Mouse (Mus musculus) kidney, embryonic 16.5 days (tissue): ENCODE measurements around the gene Tmem119. TPM values are rescaled to one million over a fixed set of nuclear protein-coding genes. Genes with fewer than 3 reads are reported as not detected.
A peak's percentile ranks its signal among the peaks of the same experiment; 100 is the strongest.
"Not testable (repeated sequence)": the region's sequence is repeated elsewhere in the genome, so short reads cannot be mapped to it uniquely, and the experiment has no call there.

ENCODE experiments used
- ATAC-seq: fragments of 200-750 bp; cut with Nextera tagmentation; 2 replicates; pipeline ENCODE4 v1.8.0; 2017; ENCODE audit warnings: moderate TSS enrichment; ENCODE audit not compliant: low FRiP score, low TSS enrichment
- H3K27ac ChIP-seq: fragments of 300-500 bp; sonication (generic); 2 replicates; pipeline ENCODE4 v1.5.1; 2014; ENCODE audit warnings: low read length
- H3K27me3 ChIP-seq: fragments of 300-500 bp; sonication (generic); 2 replicates; pipeline ENCODE4 v1.6.1; 2014; ENCODE audit warnings: low read length, control low read depth, mixed read lengths; ENCODE audit not compliant: insufficient read depth
- H3K36me3 ChIP-seq: fragments of 300-500 bp; sonication (generic); 2 replicates; pipeline ENCODE4 v1.6.1; 2014; ENCODE audit warnings: low read length, control low read depth, mixed read lengths; ENCODE audit not compliant: insufficient read depth
- H3K4me1 ChIP-seq: fragments of 300-500 bp; sonication (generic); 2 replicates; pipeline ENCODE4 v1.6.1; 2014; ENCODE audit warnings: low read length, control low read depth, mixed read lengths; ENCODE audit not compliant: insufficient read depth
- H3K4me2 ChIP-seq: fragments of 300-500 bp; sonication (generic); replicated peaks from 2 replicates; pipeline ENCODE4 v1.6.1; 2014; ENCODE audit warnings: low read depth, low read length
- H3K4me3 ChIP-seq: fragments of 300-500 bp; sonication (generic); 2 replicates; pipeline ENCODE4 v1.5.1; 2014; ENCODE audit warnings: mild to moderate bottlenecking, low read length
- H3K9ac ChIP-seq: fragments of 300-500 bp; sonication (generic); replicated peaks from 2 replicates; pipeline ENCODE4 v1.6.1; 2014; ENCODE audit warnings: low read length
- H3K9me3 ChIP-seq: fragments of 300-500 bp; sonication (generic); 2 replicates; pipeline ENCODE4 v1.6.1; 2016; ENCODE audit warnings: low read length, control low read depth
- WGBS: fragments of 180-500 bp; shearing (Covaris S2); extraction: QIAGEN DNeasy Blood & Tissue Kit; methylation state at CpG from one replicate; pipeline ENCODE4 v1.1.7; 2014; 5-methylcytosine and 5-hydroxymethylcytosine counted together
- polyA plus RNA-seq: library from polyadenylated mRNA; unstranded; fragments of >200 nt; fragmentation: Nextera tagmentation; extraction: Ambion mirVana; gene quantifications from 2 replicates; pipeline ENCODE4 v1.2.1, GENCODE M21; 2015

The Tmem119 gene
- polyA plus RNA-seq, 1 experiment from 2014 or later, result 51.7 TPM

DNA sequence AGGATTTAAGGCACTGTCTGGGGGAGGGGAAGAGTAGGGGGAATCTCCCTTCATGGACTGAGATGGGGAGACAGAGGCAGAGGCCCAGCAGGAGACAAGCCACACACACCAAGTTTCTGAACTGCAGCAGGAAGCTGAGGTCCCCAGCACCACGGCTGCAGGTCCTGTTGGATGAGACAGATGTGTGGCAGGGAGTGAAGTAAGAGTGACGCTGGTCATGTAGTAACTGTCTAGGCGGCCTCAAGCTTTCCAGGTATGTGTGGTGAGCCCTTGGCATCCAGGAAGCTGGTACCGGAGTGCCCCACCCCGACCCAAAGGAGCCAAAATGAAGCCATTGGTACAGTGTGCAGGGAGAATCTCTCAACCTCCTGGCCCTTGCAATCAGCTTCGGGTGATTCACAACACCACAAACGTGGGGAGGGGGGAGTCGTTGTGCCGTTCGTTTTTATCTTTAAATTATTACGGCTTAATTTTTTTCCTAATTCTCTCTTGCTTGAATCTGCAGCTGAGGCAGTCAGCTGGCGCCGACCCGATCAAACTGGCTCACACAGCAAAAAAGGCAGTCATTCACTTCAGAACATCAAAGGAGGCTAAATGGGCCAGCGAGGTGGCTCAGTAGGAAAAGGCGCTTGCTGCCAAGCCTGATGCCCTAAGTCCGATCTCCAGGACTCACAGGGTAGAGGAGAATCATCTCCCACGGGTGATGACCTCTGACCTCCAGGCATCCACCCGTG, 3.0 kb downstream of the Tmem119 start:
- H3K4me2 ChIP-seq, result peak overlapping the region; percentile 48
- peak overlapping the region; percentile 47 for H3K9ac ChIP-seq
- ATAC-seq, result no peak
- H3K4me3 ChIP-seq, result peak overlapping the region; percentile 18; the same call in 1 of the 2 replicates
- H3K27me3 ChIP-seq, result no peaks in the 10 kb centered on the region
- WGBS, result 16% methylated on average over 19 of the region's 19 CpGs
- H3K9me3 ChIP-seq, result no peaks in the 10 kb centered on the region
- H3K27ac ChIP-seq, result peak overlapping the region; percentile 39
- H3K4me1 ChIP-seq, result peaks cover 48% of the 10 kb centered on the region
- 0 out of 2 replicates have a peak, but pooled peaks cover 3% of the 10 kb centered on the region for H3K36me3 ChIP-seq

DNA sequence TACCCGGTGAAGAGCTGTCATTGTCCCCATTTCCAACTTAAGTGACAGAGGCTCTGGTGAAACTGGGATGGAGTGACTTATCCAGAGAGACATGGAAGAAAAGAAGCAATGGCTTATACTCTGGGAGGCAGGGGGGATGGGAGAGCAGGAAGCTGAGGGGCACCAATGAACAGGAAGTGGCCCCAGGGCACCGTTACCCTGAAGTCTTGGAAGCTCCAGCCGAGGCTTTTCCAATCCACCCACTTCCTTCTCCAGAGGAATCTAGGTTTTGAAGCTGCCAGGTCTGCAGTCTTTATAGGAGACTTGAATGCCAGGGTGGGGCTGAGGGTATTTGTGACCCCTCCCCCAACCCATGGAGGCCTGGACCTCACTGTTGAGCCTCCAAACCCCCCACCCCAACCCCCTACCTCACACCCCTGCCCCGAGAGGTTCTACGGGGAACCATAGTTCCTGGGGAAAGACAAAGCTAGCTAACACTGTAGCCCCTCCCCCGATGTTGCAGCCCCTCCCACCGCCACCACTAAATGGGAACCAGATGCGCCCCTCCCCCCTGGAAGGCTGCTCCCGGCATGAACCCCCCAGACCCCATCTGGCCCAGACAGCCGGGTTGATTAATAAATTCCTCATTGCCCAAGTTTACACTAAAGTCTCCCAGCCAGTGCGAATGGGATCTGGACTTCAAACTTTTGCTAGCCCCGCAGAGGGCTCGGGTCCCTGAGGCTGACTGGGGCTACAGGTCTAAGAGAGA, 3.7 kb downstream of the Tmem119 start:
- H3K9ac ChIP-seq, result peak overlapping the region; percentile 47
- ATAC-seq, result 0 out of 2 replicates have a peak, but pooled peaks have one; percentile 18
- H3K4me1 ChIP-seq, result peaks cover 56% of the 10 kb centered on the region

DNA sequence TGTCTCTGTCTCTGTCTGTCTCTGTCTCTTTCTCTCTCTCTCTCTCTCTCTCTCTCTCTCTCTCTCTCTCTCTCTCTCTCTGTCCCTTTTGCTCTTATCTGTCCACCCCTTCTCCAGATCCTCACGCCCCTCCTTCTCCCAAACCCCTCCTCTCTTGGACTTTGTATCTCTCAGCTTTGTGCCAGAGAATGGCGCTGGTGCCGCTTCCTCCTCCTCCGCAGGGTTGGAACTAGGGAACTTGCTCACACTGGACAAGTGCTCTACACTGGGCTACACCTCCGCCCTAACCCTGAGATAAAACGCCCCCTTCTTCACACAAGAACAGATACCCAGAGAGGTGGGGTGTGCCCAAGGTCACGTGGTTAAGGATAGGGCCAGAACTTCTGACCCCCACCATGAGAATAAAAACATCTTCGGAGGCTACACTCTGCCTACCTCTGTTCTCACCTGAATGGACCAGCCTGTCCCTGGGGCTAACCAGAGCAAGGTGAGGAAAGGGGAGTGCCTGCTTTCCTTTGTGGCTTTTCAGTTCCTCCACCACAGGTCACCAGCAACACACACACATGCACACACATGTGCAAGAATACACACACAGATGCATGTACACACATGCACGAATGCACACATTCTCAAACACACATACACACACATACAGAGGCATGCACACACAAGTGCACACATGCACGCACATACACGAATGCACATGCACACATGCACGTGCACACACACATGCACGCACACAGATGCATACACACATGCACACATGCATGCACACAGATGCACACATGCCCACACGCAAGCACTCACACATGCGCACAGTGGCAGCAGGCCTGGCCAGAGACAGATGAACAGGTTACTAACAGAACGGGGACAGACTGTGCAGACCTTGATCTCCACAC, 8.9 kb downstream of the Tmem119 start:
- no peak overlapping the region for H3K9ac ChIP-seq
- WGBS, result 75% methylated on average over 16 of the region's 16 CpGs
- no peak overlapping the region for H3K4me2 ChIP-seq
- peaks cover 39% of the 10 kb centered on the region for H3K4me1 ChIP-seq
- H3K9me3 ChIP-seq, result no peaks in the 10 kb centered on the region
- H3K4me3 ChIP-seq, result no peak overlapping the region
- 0 out of 2 replicates have a peak, but pooled peaks cover 3% of the 10 kb centered on the region for H3K36me3 ChIP-seq
- no peaks in the 10 kb centered on the region for H3K27me3 ChIP-seq
- peak overlapping the region; percentile 83 for H3K27ac ChIP-seq
- ATAC-seq, result no peak

More for the DNA sequence above, 3.7 kb downstream of the Tmem119 start:
- Histone ChIP-seq H3K27me3 (no peaks in the 10 kb centered on the region), H3K27ac (peak overlapping the region; percentile 40), H3K4me3 (peak overlapping the region; percentile 18; the same call in 1 of the 2 replicates), H3K36me3 (0 out of 2 replicates have a peak, but pooled peaks cover 3% of the 10 kb centered on the region), H3K9me3 (no peaks in the 10 kb centered on the region), H3K4me2 (peak overlapping the region; percentile 48)
- 7% methylated on average over 13 of the region's 13 CpGs for WGBS

DNA sequence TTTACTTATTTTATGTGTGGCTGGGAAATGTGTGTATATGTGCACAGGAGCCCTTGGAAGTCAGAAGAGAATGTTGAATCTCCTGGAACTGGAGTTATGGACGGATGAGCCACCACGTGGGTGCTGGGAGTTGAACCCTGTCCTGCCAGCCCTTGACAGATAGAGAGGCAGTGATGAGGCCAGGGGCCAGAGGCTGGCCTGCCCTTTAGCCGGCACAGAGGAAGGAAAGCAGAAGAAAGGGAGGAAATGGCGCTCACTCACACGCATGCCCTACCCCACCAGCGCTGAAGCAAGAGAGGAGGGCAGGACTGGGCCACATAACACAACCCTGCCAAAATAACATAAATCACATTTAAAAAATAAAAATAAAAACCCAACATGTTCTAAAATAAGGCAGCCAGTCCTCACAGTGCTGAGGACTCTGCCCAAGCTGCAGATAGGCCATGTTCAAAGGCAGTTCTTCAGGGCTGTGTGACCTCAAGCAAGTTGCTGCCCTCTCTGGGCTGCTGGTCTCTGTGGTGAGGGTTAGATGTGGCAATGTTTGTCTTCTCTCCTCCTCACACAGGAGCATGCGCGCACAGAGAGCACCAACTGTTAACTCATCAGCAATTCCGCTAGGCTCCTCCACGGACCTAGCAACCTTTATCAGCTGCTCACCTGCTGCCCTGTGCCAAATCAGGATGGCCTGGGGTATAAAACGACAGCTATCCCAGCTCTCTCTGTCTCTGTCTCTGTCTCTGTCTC, 9.7 kb downstream of the Tmem119 start:
- H3K27me3 ChIP-seq, result no peaks in the 10 kb centered on the region
- peak overlapping the region; percentile 83 for H3K27ac ChIP-seq
- no peak overlapping the region for H3K9ac ChIP-seq
- ATAC-seq, result peak; percentile 52; the same call in 1 of the 2 replicates
- no peak overlapping the region for H3K4me2 ChIP-seq
- H3K4me3 ChIP-seq, result no peak overlapping the region
- WGBS, result 49% methylated on average over 11 of the region's 11 CpGs
- H3K4me1 ChIP-seq, result peaks cover 35% of the 10 kb centered on the region
- no peaks in the 10 kb centered on the region for H3K9me3 ChIP-seq
- 0 out of 2 replicates have a peak, but pooled peaks cover 3% of the 10 kb centered on the region for H3K36me3 ChIP-seq

DNA sequence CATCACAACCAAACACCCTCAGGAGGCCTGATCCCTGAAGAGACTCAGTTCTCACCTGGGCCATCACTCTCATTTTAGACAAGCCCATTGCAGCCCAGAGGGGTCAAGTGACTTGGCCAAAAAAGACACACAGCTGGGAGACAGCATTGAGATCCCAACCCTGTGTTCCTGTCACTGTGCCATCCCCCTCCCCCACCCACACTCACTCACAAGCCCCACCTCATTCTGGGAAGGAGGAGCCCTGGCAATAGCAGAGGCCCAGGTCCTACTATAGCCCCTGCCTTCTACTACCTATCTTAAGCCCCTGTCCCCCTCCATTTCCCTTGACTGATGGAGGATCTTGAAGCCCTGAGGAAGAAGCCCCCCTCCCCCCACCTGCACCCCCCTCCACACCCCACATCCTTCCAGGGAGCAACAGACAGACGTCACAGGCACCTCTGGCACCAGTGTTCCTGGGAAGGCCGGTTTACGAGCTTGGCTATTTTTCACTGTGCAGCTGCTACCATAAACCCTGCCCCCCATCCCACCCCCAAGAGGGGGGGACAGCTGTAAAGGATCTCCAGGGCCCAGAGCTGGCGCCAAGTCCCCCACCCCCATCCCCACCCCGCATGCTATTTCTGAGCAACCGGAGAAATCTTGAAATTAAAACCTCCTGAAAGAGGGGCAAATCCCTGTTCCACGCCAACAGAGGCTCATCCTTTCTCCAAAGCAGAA, 11.1 kb downstream of the Tmem119 start:
- Histone ChIP-seq H3K4me1 (peaks cover 35% of the 10 kb centered on the region), H3K9ac (peak overlapping the region; percentile 44; the same call in 1 of the 2 replicates), H3K36me3 (0 out of 2 replicates have a peak, but pooled peaks cover 2% of the 10 kb centered on the region), H3K4me2 (no peak overlapping the region), H3K4me3 (no peak overlapping the region), H3K9me3 (no peaks in the 10 kb centered on the region), H3K27me3 (no peaks in the 10 kb centered on the region), H3K27ac (peak overlapping the region; percentile 83)
- peak; percentile 69 for ATAC-seq
- 9% methylated on average over 7 of the region's 7 CpGs for WGBS

DNA sequence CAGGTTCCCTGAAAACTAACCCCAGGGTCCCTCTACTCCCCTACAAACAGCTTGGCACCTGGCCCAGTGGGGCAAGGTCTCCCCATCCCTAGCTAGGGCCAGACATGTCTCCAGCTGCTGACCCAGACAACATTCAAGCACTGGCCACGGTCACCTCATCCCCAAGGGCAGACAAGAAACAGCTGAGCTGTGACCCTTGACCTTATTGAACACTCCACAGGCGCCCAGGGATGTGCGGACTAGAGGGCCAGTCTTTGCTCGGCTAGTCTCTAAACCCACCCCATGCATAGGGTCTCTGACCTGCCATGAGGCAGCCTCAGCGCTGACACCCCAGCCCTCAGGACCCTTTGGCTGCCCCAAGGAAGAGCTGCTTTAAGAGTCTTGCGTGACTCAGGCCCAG, 11.7 kb downstream of the Tmem119 start:
- Histone ChIP-seq H3K27me3 (no peaks in the 10 kb centered on the region), H3K9me3 (no peaks in the 10 kb centered on the region), H3K9ac (no peak overlapping the region), H3K4me3 (no peak overlapping the region), H3K4me1 (peaks cover 36% of the 10 kb centered on the region), H3K27ac (peak overlapping the region; percentile 69), H3K4me2 (no peak overlapping the region), H3K36me3 (no peaks in the 10 kb centered on the region)
- WGBS, result 27% methylated on average over 6 of the region's 6 CpGs
- peak; percentile 6; the same call in 1 of the 2 replicates for ATAC-seq

DNA sequence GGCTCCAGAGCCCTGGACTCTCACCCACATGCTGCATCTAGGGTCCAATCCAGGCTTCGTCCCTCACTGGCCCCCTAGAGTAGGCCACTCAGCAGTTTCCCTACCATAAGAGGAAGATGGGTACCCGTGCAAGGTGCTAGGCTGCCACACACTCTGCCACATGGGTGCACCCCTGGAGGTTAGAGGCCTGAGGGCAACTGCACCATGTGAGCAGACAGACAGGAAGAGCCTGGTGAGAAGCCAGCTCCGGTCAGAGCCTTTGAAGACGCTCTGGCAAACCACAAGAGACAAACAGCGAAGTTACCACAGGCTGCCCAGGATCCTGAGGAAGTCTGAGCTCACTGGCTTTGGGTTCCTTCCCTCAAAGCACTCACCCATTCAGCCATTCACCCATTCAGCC, 13.3 kb downstream of the Tmem119 start:
- Histone ChIP-seq H3K9me3 (no peaks in the 10 kb centered on the region), H3K9ac (no peak overlapping the region), H3K4me3 (no peak overlapping the region), H3K27ac (no peak overlapping the region), H3K4me2 (no peak overlapping the region), H3K4me1 (peaks cover 40% of the 10 kb centered on the region), H3K36me3 (no peaks in the 10 kb centered on the region), H3K27me3 (peaks cover 2% of the 10 kb centered on the region; the same call in 1 of the 2 replicates)
- ATAC-seq, result no peak
- 75% methylated on average over 5 of the region's 5 CpGs for whole genome bisulfite sequencing

DNA sequence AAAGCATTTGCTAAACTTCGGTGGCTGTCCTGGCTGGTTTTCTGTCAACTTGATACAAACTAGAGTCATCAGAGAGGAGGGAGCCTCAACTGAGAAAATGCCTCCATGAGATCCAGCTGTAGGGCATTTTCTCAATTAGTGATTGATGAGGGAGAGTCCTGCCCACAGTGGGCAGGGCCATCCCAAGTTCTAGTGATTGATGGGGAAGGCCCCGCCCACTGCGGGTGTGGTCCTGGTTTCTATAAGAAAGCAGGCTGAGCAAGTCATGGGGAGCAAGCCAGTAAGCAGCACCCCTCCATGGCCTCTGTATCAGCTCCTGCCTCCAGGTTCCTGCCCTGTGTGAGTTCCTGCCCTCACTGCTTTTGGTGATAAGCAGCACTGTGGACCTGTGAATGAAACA, 16.2 kb downstream of the Tmem119 start:
- H3K27ac ChIP-seq, result peak overlapping the region; percentile 86
- H3K36me3 ChIP-seq, H3K27me3 ChIP-seq, H3K9ac ChIP-seq, ATAC-seq, H3K9me3 ChIP-seq, H3K4me3 ChIP-seq: not testable (repeated sequence)
- peaks cover 17% of the 10 kb centered on the region; the same call in 1 of the 2 replicates for H3K4me1 ChIP-seq
- 26% methylated on average over 3 of the region's 3 CpGs for WGBS
- H3K4me2 ChIP-seq, result peak overlapping the region; percentile 11
